Mouse (Mus musculus): Measurements from ENCODE around the gene Zdhhc18. TPM values are rescaled to one million over a fixed set of nuclear protein-coding genes. Genes with fewer than 3 reads are reported as not detected.

The Zdhhc18 gene
- polyA plus RNA-seq, 1 experiment: 4.5 TPM

DNA sequence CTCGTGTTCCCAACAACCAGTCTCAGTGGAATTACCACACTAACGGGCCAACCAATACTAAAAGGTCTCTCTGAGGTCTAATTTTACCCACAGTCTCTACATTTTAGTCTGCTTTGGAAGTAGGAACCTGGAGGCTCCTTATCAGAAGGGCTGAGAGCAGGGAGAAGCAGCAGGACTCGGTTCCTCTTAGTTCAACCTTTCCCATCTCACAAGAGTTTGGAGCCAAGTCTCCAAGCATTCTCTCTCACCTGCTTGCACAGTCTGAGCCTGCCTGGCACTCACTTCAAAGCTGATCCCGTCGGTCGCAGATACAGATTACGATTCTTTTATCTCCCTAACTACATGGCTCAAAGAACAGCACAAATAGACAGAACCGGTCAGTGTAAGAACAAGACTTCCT, 13.0 kb upstream of the Zdhhc18 start:
- H3K27ac ChIP-seq (ENCODE audit: control insufficient read depth, insufficient read depth, low read depth, low read length): no peak overlapping the region
- H3K4me1 ChIP-seq (ENCODE audit: control insufficient read depth, insufficient read depth, low read length): peaks cover 6% of the 10 kb centered on the region
- no peaks in the 10 kb centered on the region for H3K27me3 ChIP-seq (ENCODE audit: control insufficient read depth, insufficient read depth, low read length)
- H3K36me3 ChIP-seq (ENCODE audit: control insufficient read depth, insufficient read depth, low read length): peaks cover 4% of the 10 kb centered on the region; the same call in 1 of the 2 replicates
- H3K4me3 ChIP-seq (ENCODE audit: control insufficient read depth, low read depth, low read length): no peak overlapping the region
- TF ChIP-seq POLR2A (IDR thresholded peaks at IDR 0.05; ENCODE audit: control insufficient read depth, low read depth, low read length): no peak
- TF ChIP-seq CTCF (IDR thresholded peaks at IDR 0.05; ENCODE audit: control insufficient read depth, insufficient read depth, insufficient replicate concordance, low read depth, low read length): no peak

DNA sequence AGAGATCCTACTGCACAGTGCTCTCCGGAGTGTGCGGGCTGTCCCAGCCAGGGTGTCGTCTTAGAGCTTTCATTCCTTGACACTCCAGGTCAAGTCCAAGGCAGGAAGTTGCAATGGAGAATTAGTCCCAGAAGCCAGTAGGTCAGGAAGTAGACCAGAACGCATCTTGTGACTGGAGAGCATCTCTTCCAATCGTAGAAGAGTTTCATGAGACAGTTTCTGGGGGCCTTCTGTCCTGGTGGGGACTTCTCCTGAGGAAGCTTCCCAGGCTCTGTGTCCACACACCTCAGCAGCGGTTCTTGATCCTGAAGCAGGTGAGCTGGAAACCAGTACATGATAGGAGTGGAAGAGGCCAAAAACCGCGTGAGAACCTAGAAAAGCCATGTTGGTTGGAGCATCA, 12.5 kb upstream of the Zdhhc18 start:
- H3K4me1 ChIP-seq (ENCODE audit: control insufficient read depth, insufficient read depth, low read length): peaks cover 6% of the 10 kb centered on the region
- no peak overlapping the region for H3K27ac ChIP-seq (ENCODE audit: control insufficient read depth, insufficient read depth, low read depth, low read length)
- no peak for TF ChIP-seq CTCF (IDR thresholded peaks at IDR 0.05; ENCODE audit: control insufficient read depth, insufficient read depth, insufficient replicate concordance, low read depth, low read length)
- no peak for TF ChIP-seq POLR2A (IDR thresholded peaks at IDR 0.05; ENCODE audit: control insufficient read depth, low read depth, low read length)
- H3K4me3 ChIP-seq (ENCODE audit: control insufficient read depth, low read depth, low read length): no peak overlapping the region
- no peaks in the 10 kb centered on the region for H3K27me3 ChIP-seq (ENCODE audit: control insufficient read depth, insufficient read depth, low read length)
- H3K36me3 ChIP-seq (ENCODE audit: control insufficient read depth, insufficient read depth, low read length): peaks cover 3% of the 10 kb centered on the region; the same call in 1 of the 2 replicates

- TF ChIP-seq CTCF (IDR thresholded peaks at IDR 0.05; ENCODE audit: control insufficient read depth, insufficient read depth, insufficient replicate concordance, low read depth, low read length) (no peak), POLR2A (IDR thresholded peaks at IDR 0.05; ENCODE audit: control insufficient read depth, low read depth, low read length) (no peak)
- peaks cover 3% of the 10 kb centered on the region; the same call in 1 of the 2 replicates for H3K36me3 ChIP-seq (ENCODE audit: control insufficient read depth, insufficient read depth, low read length)
- peaks cover 6% of the 10 kb centered on the region for H3K4me1 ChIP-seq (ENCODE audit: control insufficient read depth, insufficient read depth, low read length)
- H3K27me3 ChIP-seq (ENCODE audit: control insufficient read depth, insufficient read depth, low read length): no peaks in the 10 kb centered on the region
- no peak overlapping the region for H3K4me3 ChIP-seq (ENCODE audit: control insufficient read depth, low read depth, low read length)
- H3K27ac ChIP-seq (ENCODE audit: control insufficient read depth, insufficient read depth, low read depth, low read length): peak overlapping the region; percentile 73
Observed at GRCm38 (mm10) chr4:133660193-133661155, 10.5 kb upstream of the Zdhhc18 start.

DNA sequence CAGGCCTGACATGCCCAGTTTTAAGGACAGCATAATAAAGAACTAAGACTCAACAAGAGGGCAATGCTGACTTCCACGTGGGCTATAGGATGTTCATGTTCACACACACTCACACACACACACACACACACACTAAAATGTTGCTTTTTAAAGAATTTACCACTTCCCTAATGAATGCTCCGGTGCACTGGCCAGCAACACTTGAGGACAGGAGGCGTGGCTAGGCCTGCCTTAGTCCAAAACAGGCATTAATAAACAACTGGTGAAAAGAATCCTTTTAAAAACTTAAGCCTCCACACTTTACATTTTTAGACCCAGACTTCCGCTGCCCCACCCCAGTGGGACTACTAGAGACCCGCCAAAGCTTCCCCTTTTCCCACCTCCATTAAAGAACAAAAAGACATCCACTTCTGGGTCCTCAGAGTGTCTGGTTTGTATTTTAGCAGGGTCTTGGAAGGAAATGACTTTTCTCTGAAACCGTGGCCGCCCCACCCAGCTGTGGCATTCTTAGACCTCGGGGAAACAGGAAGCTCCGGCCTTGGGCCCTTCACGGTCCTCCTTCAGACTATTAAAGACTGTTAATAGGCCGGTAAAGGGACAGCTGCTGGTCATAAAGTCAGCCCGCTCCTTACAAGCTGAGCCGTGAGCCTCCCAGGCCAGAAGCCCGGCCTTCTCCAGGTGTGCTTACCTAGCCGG, 9.7 kb upstream of the Zdhhc18 start:
- Histone ChIP-seq H3K4me3 (ENCODE audit: control insufficient read depth, low read depth, low read length) (no peak overlapping the region), H3K27ac (ENCODE audit: control insufficient read depth, insufficient read depth, low read depth, low read length) (peak overlapping the region; percentile 73), H3K27me3 (ENCODE audit: control insufficient read depth, insufficient read depth, low read length) (no peaks in the 10 kb centered on the region), H3K4me1 (ENCODE audit: control insufficient read depth, insufficient read depth, low read length) (peaks cover 6% of the 10 kb centered on the region), H3K36me3 (ENCODE audit: control insufficient read depth, insufficient read depth, low read length) (peaks cover 3% of the 10 kb centered on the region; the same call in 1 of the 2 replicates)
- no peak for TF ChIP-seq POLR2A (IDR thresholded peaks at IDR 0.05; ENCODE audit: control insufficient read depth, low read depth, low read length)
- no peak for TF ChIP-seq CTCF (IDR thresholded peaks at IDR 0.05; ENCODE audit: control insufficient read depth, insufficient read depth, insufficient replicate concordance, low read depth, low read length)

DNA sequence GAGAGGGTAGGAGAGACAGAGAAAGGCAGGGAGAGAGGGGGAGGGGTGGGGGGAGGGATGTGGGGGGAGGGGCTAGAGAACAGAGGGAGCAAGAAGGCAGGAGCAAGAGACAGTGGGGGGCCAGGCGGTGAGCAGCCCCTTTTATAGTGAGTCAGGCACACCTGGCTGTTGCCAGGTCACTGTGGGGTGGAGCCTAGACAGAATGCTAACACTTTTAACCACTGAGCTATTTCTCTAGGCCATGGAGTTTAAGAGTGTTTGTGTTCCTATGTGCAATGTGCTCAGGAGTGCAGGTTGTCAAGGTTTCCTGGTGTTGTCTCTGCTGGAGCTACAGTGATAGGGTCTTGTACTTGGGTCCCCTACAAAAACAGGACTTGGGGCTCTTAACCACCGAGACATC, 8.8 kb upstream of the Zdhhc18 start:
- Histone ChIP-seq H3K27me3 (ENCODE audit: control insufficient read depth, insufficient read depth, low read length) (no peaks in the 10 kb centered on the region), H3K27ac (ENCODE audit: control insufficient read depth, insufficient read depth, low read depth, low read length) (no peak overlapping the region), H3K4me1 (ENCODE audit: control insufficient read depth, insufficient read depth, low read length) (peaks cover 6% of the 10 kb centered on the region), H3K36me3 (ENCODE audit: control insufficient read depth, insufficient read depth, low read length) (0 out of 2 replicates have a peak, but pooled peaks cover 1% of the 10 kb centered on the region), H3K4me3 (ENCODE audit: control insufficient read depth, low read depth, low read length) (no peak overlapping the region)
- TF ChIP-seq POLR2A (IDR thresholded peaks at IDR 0.05; ENCODE audit: control insufficient read depth, low read depth, low read length) (no peak), CTCF (IDR thresholded peaks at IDR 0.05; ENCODE audit: control insufficient read depth, insufficient read depth, insufficient replicate concordance, low read depth, low read length) (no peak)

DNA sequence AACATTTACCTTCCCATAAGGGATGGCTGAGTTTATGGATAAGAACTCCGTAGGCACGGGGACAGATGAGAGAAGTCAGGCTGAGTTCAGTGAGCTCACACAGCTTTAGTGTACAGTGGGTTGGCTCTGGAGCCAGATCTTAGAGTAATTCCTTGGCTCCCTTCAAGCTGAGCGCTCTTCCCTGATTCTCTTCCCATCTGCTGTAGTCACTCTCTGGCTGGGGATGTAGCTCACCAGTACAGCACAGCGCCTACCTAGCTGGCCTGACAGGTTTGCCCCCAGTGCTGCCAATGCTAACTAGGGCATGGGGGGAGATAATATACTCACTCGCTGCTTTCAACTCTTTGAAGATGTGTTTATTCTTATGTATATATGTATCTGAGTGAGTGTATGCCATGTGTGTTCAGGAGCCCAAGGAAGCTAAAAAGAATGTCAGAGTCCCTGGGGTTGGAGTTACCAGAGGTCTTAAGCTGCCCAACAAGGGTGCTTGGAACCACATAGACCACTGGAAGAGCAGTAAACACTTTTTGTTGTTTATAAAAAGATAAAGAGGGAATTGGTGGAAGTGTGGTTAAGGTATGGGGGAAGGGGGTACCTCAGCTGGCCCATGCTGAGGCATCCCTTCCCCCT, 8.0 kb upstream of the Zdhhc18 start:
- Histone ChIP-seq H3K36me3 (ENCODE audit: control insufficient read depth, insufficient read depth, low read length) (0 out of 2 replicates have a peak, but pooled peaks cover under 1% of the 10 kb centered on the region), H3K4me1 (ENCODE audit: control insufficient read depth, insufficient read depth, low read length) (peaks cover 6% of the 10 kb centered on the region), H3K27me3 (ENCODE audit: control insufficient read depth, insufficient read depth, low read length) (no peaks in the 10 kb centered on the region), H3K4me3 (ENCODE audit: control insufficient read depth, low read depth, low read length) (no peak overlapping the region), H3K27ac (ENCODE audit: control insufficient read depth, insufficient read depth, low read depth, low read length) (no peak overlapping the region)
- TF ChIP-seq CTCF (IDR thresholded peaks at IDR 0.05; ENCODE audit: control insufficient read depth, insufficient read depth, insufficient replicate concordance, low read depth, low read length) (no peak), POLR2A (IDR thresholded peaks at IDR 0.05; ENCODE audit: control insufficient read depth, low read depth, low read length) (no peak)

Data from testis, adult 2 months (tissue).